Mouse (Mus musculus): ENCODE measurements around the gene Cfap299.
A peak's percentile ranks its signal among the peaks of the same experiment; 100 is the strongest.

Gene Cfap299

DNA sequence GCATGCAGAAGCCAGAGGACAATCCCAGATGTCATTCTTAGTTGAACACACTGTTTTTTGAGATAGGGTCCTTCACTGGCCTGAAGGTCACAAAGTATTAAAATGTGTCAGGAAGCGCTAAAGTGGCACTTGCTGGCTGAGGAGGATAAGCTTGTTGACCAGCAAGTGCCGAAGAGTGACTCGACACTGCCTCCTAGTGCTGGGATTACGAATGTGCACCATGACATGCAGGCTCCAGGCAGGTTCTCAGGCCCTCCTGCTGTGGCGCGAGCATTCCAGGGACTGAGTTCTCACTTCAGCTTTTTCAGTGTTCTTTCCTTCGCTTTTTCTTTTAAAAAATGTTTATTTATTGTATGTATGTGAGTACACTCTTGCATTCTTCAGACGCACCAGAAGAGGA is 34.3 kb downstream of the Cfap299 start:
- H3K9me3 ChIP-seq (ENCODE audit: low read length), result no peaks in the 10 kb centered on the region
- H3K36me3 ChIP-seq (ENCODE audit: insufficient read depth, low read length), result no peaks in the 10 kb centered on the region
- no peak overlapping the region for H3K4me3 ChIP-seq (replicated peaks; ENCODE audit: low read length)
- H3K4me1 ChIP-seq (replicated peaks; ENCODE audit: low read depth, low read length), result no peaks in the 10 kb centered on the region
- 0 out of 2 replicates have a peak, but pooled peaks cover 3% of the 10 kb centered on the region for H3K27me3 ChIP-seq (ENCODE audit: insufficient read depth, low read length)
- peak; percentile 66 for TF ChIP-seq CTCF (conservative IDR thresholded peaks at IDR 0.05; ENCODE audit: low read length)
- TF ChIP-seq POU5F1 (IDR thresholded peaks at IDR 0.05; ENCODE audit: borderline replicate concordance, low read length), result no peak

- Histone ChIP-seq H3K27me3 (ENCODE audit: insufficient read depth, low read length) (0 out of 2 replicates have a peak, but pooled peaks cover 3% of the 10 kb centered on the region), H3K4me3 (replicated peaks; ENCODE audit: low read length) (no peak overlapping the region), H3K9me3 (ENCODE audit: low read length) (no peaks in the 10 kb centered on the region), H3K36me3 (ENCODE audit: insufficient read depth, low read length) (no peaks in the 10 kb centered on the region), H3K4me1 (replicated peaks; ENCODE audit: low read depth, low read length) (no peaks in the 10 kb centered on the region)
- no peak for TF ChIP-seq POU5F1 (IDR thresholded peaks at IDR 0.05; ENCODE audit: borderline replicate concordance, low read length)
- TF ChIP-seq NANOG (IDR thresholded peaks at IDR 0.05; ENCODE audit: borderline replicate concordance, low read length), result no peak
- TF ChIP-seq CTCF (conservative IDR thresholded peaks at IDR 0.05; ENCODE audit: low read length), result no peak
Measured at GRCm38 (mm10) chr5:98365340-98365739, 36.2 kb downstream of the Cfap299 start.

DNA sequence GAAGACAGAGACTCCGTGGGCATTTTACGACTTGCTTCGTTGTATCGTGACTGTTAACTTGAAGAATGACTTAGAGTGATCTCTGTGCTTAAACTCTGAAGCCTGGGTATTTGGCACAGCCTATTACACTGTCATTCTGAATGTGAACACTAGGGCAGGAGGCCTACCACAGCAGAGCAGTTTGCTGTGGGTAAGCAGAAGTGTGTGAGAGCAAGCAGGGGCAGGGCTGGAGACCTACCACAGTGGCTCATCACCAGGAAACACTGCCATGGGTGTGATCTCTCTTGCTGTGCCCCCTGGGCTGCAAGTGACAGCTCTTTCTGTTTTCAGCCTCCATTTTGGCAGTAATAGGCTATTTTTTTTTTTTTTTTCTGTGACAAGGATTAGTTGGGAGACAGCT is 39.7 kb downstream of the Cfap299 start:
- H3K27me3 ChIP-seq (ENCODE audit: insufficient read depth, low read length), result 0 out of 2 replicates have a peak, but pooled peaks cover 3% of the 10 kb centered on the region
- no peak for TF ChIP-seq POU5F1 (IDR thresholded peaks at IDR 0.05; ENCODE audit: borderline replicate concordance, low read length)
- TF ChIP-seq CTCF (conservative IDR thresholded peaks at IDR 0.05; ENCODE audit: low read length), result no peak
- no peak for TF ChIP-seq NANOG (IDR thresholded peaks at IDR 0.05; ENCODE audit: borderline replicate concordance, low read length)
- H3K4me1 ChIP-seq (replicated peaks; ENCODE audit: low read depth, low read length), result no peaks in the 10 kb centered on the region
- H3K9me3 ChIP-seq (ENCODE audit: low read length), result 0 out of 2 replicates have a peak, but pooled peaks cover under 1% of the 10 kb centered on the region
- H3K4me3 ChIP-seq (replicated peaks; ENCODE audit: low read length), result no peak overlapping the region
- H3K36me3 ChIP-seq (ENCODE audit: insufficient read depth, low read length), result no peaks in the 10 kb centered on the region

GRCm38 (mm10) chr5:98369426-98369825 is 40.3 kb downstream of the Cfap299 start:
- Histone ChIP-seq H3K4me3 (replicated peaks; ENCODE audit: low read length) (no peak overlapping the region), H3K4me1 (replicated peaks; ENCODE audit: low read depth, low read length) (no peaks in the 10 kb centered on the region), H3K9me3 (ENCODE audit: low read length) (0 out of 2 replicates have a peak, but pooled peaks cover 6% of the 10 kb centered on the region), H3K27me3 (ENCODE audit: insufficient read depth, low read length) (0 out of 2 replicates have a peak, but pooled peaks cover 2% of the 10 kb centered on the region), H3K36me3 (ENCODE audit: insufficient read depth, low read length) (no peaks in the 10 kb centered on the region)
- TF ChIP-seq NANOG (IDR thresholded peaks at IDR 0.05; ENCODE audit: borderline replicate concordance, low read length) (no peak), POU5F1 (IDR thresholded peaks at IDR 0.05; ENCODE audit: borderline replicate concordance, low read length) (no peak), CTCF (conservative IDR thresholded peaks at IDR 0.05; ENCODE audit: low read length) (no peak)

DNA sequence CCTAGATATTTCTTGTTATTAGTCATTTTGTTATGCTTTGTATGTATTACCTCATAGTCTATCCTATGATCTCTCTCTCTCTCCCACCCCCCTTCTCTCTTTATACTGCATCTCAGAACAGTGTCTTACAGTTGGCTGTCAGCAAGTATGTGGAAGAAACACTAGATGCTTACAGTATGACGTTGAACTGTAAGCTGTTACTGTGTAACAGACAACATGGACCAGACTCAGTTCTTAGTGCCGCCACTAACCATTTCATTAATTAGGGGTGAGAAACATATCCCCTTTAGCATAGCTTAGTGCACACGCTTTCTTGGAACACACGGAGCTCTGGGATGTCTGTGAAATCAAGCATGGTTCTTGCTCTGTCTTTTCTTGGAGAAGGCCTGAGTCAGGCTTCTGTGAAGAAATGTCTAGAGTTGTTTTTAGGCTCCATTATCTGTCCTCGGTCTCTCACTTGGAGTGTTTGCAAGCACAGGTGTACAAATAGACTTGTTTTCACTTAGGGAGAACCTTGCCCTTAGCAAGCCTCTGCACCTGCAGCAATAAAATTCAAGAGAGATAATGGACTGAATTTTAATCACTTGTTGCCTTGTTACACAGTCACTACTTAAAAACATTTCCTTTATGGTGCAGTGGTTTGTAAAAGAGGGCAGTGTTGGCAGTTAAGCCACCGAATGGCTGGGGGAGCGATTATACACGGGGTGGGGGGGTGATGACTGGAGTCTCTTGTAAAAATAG is 47.1 kb downstream of the Cfap299 start:
- no peaks in the 10 kb centered on the region for H3K27me3 ChIP-seq (ENCODE audit: insufficient read depth, low read length)
- no peak for TF ChIP-seq NANOG (IDR thresholded peaks at IDR 0.05; ENCODE audit: borderline replicate concordance, low read length)
- TF ChIP-seq CTCF (conservative IDR thresholded peaks at IDR 0.05; ENCODE audit: low read length), result no peak
- TF ChIP-seq POU5F1 (IDR thresholded peaks at IDR 0.05; ENCODE audit: borderline replicate concordance, low read length), result no peak
- H3K9me3 ChIP-seq (ENCODE audit: low read length), result 0 out of 2 replicates have a peak, but pooled peaks cover 6% of the 10 kb centered on the region
- no peak overlapping the region for H3K4me3 ChIP-seq (replicated peaks; ENCODE audit: low read length)
- no peaks in the 10 kb centered on the region for H3K4me1 ChIP-seq (replicated peaks; ENCODE audit: low read depth, low read length)
- H3K36me3 ChIP-seq (ENCODE audit: insufficient read depth, low read length), result no peaks in the 10 kb centered on the region

GRCm38 (mm10) chr5:98376799-98377090 is 47.6 kb downstream of the Cfap299 start:
- H3K27me3 ChIP-seq (ENCODE audit: insufficient read depth, low read length), result no peaks in the 10 kb centered on the region
- TF ChIP-seq NANOG (IDR thresholded peaks at IDR 0.05; ENCODE audit: borderline replicate concordance, low read length), result no peak
- no peak for TF ChIP-seq POU5F1 (IDR thresholded peaks at IDR 0.05; ENCODE audit: borderline replicate concordance, low read length)
- no peak for TF ChIP-seq CTCF (conservative IDR thresholded peaks at IDR 0.05; ENCODE audit: low read length)
- H3K36me3 ChIP-seq (ENCODE audit: insufficient read depth, low read length), result no peaks in the 10 kb centered on the region
- no peak overlapping the region for H3K4me3 ChIP-seq (replicated peaks; ENCODE audit: low read length)
- H3K9me3 ChIP-seq (ENCODE audit: low read length), result 0 out of 2 replicates have a peak, but pooled peaks cover 6% of the 10 kb centered on the region
- no peaks in the 10 kb centered on the region for H3K4me1 ChIP-seq (replicated peaks; ENCODE audit: low read depth, low read length)

- TF ChIP-seq POU5F1 (IDR thresholded peaks at IDR 0.05; ENCODE audit: borderline replicate concordance, low read length) (no peak), CTCF (conservative IDR thresholded peaks at IDR 0.05; ENCODE audit: low read length) (no peak), NANOG (IDR thresholded peaks at IDR 0.05; ENCODE audit: borderline replicate concordance, low read length) (no peak)
- Histone ChIP-seq H3K4me3 (replicated peaks; ENCODE audit: low read length) (no peak overlapping the region), H3K4me1 (replicated peaks; ENCODE audit: low read depth, low read length) (no peaks in the 10 kb centered on the region), H3K27me3 (ENCODE audit: insufficient read depth, low read length) (no peaks in the 10 kb centered on the region), H3K9me3 (ENCODE audit: low read length) (no peaks in the 10 kb centered on the region), H3K36me3 (ENCODE audit: insufficient read depth, low read length) (no peaks in the 10 kb centered on the region)
Measured at GRCm38 (mm10) chr5:98380360-98380759, 51.3 kb downstream of the Cfap299 start.

DNA sequence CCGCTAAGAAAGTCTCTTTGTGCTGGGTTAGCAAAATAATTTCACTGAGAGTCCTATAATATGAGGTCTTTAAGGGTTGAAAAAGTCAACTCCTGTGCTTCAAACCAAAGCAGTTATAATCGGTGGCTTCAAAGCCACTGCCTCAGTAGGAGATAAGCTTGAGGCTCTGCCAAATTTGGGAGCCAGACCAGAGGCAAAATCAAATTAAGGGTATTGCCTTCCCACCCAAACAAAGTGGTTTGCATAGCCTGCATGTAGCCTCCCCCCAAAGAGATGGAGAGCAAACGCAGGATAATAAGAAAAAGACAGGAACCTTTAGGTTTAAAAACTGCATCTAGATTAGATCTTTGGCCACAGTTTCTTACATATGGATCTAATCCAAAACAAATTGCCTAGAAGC is 58.0 kb downstream of the Cfap299 start:
- H3K36me3 ChIP-seq (ENCODE audit: insufficient read depth, low read length), result no peaks in the 10 kb centered on the region
- no peaks in the 10 kb centered on the region for H3K9me3 ChIP-seq (ENCODE audit: low read length)
- no peak overlapping the region for H3K4me3 ChIP-seq (replicated peaks; ENCODE audit: low read length)
- TF ChIP-seq CTCF (conservative IDR thresholded peaks at IDR 0.05; ENCODE audit: low read length) (no peak), NANOG (IDR thresholded peaks at IDR 0.05; ENCODE audit: borderline replicate concordance, low read length) (no peak), POU5F1 (IDR thresholded peaks at IDR 0.05; ENCODE audit: borderline replicate concordance, low read length) (no peak)
- H3K4me1 ChIP-seq (replicated peaks; ENCODE audit: low read depth, low read length), result no peaks in the 10 kb centered on the region
- H3K27me3 ChIP-seq (ENCODE audit: insufficient read depth, low read length), result no peaks in the 10 kb centered on the region

DNA sequence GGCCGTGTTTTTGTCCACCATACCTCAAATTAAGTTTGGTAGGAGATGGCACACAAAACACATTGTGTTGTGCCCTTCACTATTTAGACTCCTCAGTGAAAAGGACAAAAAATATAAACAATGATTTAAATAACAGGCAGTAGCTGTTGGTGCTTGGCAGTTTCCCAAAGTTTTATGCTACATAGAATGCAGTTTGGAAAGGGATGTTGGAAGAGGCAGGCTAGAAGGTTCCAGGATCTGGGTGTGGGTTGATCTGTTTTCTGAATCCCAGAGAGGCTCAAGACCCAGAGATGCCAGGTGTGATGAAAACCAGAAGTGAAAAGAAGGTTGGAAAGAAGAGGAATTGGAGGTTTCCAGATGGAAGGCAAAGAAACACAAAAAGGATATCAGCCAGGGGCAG is 73.1 kb downstream of the Cfap299 start:
- Histone ChIP-seq H3K9me3 (ENCODE audit: low read length) (no peaks in the 10 kb centered on the region), H3K4me1 (replicated peaks; ENCODE audit: low read depth, low read length) (no peaks in the 10 kb centered on the region), H3K36me3 (ENCODE audit: insufficient read depth, low read length) (no peaks in the 10 kb centered on the region), H3K27me3 (ENCODE audit: insufficient read depth, low read length) (no peaks in the 10 kb centered on the region), H3K4me3 (replicated peaks; ENCODE audit: low read length) (no peak overlapping the region)
- TF ChIP-seq CTCF (conservative IDR thresholded peaks at IDR 0.05; ENCODE audit: low read length), result no peak
- TF ChIP-seq NANOG (IDR thresholded peaks at IDR 0.05; ENCODE audit: borderline replicate concordance, low read length), result no peak
- no peak for TF ChIP-seq POU5F1 (IDR thresholded peaks at IDR 0.05; ENCODE audit: borderline replicate concordance, low read length)
